Mouse (Mus musculus) liver, embryonic 16.5 days (tissue): ENCODE measurements around the gene Cyb561d1. TPM values are rescaled to one million over a fixed set of nuclear protein-coding genes. Genes with fewer than 3 reads are reported as not detected.

Source experiments
- polyA plus RNA-seq: library from polyadenylated mRNA; unstranded; fragments of >200 nt; fragmentation: Nextera tagmentation; extraction: Ambion mirVana; gene quantifications from 2 replicates; pipeline ENCODE4 v1.2.1, GENCODE M21; 2015

The Cyb561d1 gene
- polyA plus RNA-seq, 1 experiment from 2014 or later, result 1.9 TPM

Other genes starting within 250 kb of the Cyb561d1 start
- 13.9 and 16.3 TPM in 2 replicates for gene Gstm3, start 231.9 kb downstream of the Cyb561d1 start, polyA plus RNA-seq
- 6.9 and 10.4 TPM in 2 replicates for gene Gstm2, start 214.8 kb downstream of the Cyb561d1 start, polyA plus RNA-seq
- gene Gstm1, start 183.2 kb downstream of the Cyb561d1 start, polyA plus RNA-seq, result 376 and 435 TPM in 2 replicates
- 16.8 and 17.0 TPM in 2 replicates for gene Gstm4, start 156.3 kb downstream of the Cyb561d1 start, polyA plus RNA-seq
- 76.4 and 79.6 TPM in 2 replicates for gene Ampd2, start 114.6 kb downstream of the Cyb561d1 start, polyA plus RNA-seq
- 3.8 and 4.1 TPM in 2 replicates for gene Gnat2, start 108.4 kb downstream of the Cyb561d1 start, polyA plus RNA-seq
- gene Gnai3, start 55.1 kb downstream of the Cyb561d1 start, polyA plus RNA-seq, result 69.9 and 73.7 TPM in 2 replicates
- 0.02 TPM in 1 of 2 replicates, not detected in the other for gene Gpr61, start 46.3 kb downstream of the Cyb561d1 start, polyA plus RNA-seq
- gene Amigo1, start 14.9 kb downstream of the Cyb561d1 start, polyA plus RNA-seq, result 0.61 and 0.64 TPM in 2 replicates
- gene Atxn7l2, start 9.7 kb upstream of the Cyb561d1 start, polyA plus RNA-seq, result 2.0 and 2.1 TPM in 2 replicates
- gene Sypl2, start 25.4 kb upstream of the Cyb561d1 start, polyA plus RNA-seq, result 0.20 and 0.71 TPM in 2 replicates
- gene Psma5, start 55.7 kb upstream of the Cyb561d1 start, polyA plus RNA-seq, result 126 and 136 TPM in 2 replicates
- 1.8 and 2.5 TPM in 2 replicates for gene Sort1, start 82.9 kb upstream of the Cyb561d1 start, polyA plus RNA-seq
- gene Mybphl, start 163.7 kb upstream of the Cyb561d1 start, polyA plus RNA-seq, result 0.71 and 1.0 TPM in 2 replicates
- gene Psrc1, start 182.6 kb upstream of the Cyb561d1 start, polyA plus RNA-seq, result 12.0 and 12.1 TPM in 2 replicates
- 0.08 and 0.30 TPM in 2 replicates for gene Celsr2, start 214.3 kb upstream of the Cyb561d1 start, polyA plus RNA-seq
- gene Sars, start 244.0 kb upstream of the Cyb561d1 start, polyA plus RNA-seq, result 72.6 and 76.8 TPM in 2 replicates